22 mouse cellular contexts compared by ENCODE assay signal in the genomic region with DNA sequence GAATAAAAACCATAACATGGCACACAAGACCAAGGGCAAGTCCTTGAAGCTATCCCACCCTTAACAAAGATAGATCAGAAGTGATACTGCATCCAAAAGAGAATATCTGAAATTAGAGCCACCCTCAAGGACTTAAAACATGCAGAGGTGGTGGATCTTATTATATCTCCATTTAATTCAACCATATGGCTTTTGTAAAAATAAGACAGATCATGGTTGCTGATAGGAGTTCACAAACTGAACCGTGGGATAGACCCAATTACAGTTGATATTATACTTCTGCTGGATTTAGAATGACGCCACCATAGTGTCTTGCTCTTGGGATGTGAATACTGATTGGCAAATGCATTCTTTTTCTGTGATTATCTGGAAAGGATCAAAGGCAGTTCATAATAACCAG.
A peak's percentile ranks its signal among the peaks of the same experiment; 100 is the strongest.
DNase-seq lines count a peak whose midpoint lies in the region; ATAC-seq lines count a peak whose summit lies in the region.
"Had no signal": no experiment of that assay in that cellular context is flagged by ENCODE, and none has a peak within 500 bp of the region (broad histone marks: within the 10 kb centered on the region; RNA-seq: fewer than 3 reads in every experiment).

No protein-coding gene starts in this region.

- intact Hi-C loops in heart, postnatal 25 days (cut with DNase I), result no loop called here

- ATAC-seq in frontal cortex, adult (ENCODE audit: low TSS enrichment), result peak; percentile 68
- ATAC-seq: activated CD4-positive, CD25-positive, alpha-beta regulatory T cell, adult 4 months; CD4-positive, CD25-positive, alpha-beta regulatory T cell, adult 4 months; forebrain, embryonic 14.5 days; forebrain, embryonic 16.5 days; Patski had no signal

- DNase-seq in frontal cortex, postnatal 10 days (ENCODE audit: low spot score in 2 of 2), result no peak
- DNase-seq in heart, adult 11 months, result peak; percentile 29
- DNase-seq in heart, postnatal 25 days (ENCODE audit: low spot score), result no peak
- DNase-seq in brain, adult 2 months (ENCODE audit: low read depth, low spot score), result peak; percentile 56
- DNase-seq in kidney, postnatal 4 days, result no peak
- DNase-seq: adrenal gland, adult 8-10 months; adrenal gland, postnatal 14 days; adrenal gland, postnatal 36 days; B cell, adult 2 months; cerebellum, adult 11 months; cerebellum, adult 18-20 months; cerebellum, adult 8-10 months; cerebellum, adult 9-11 months; cerebellum, postnatal 14 days; cerebellum, postnatal 36 days; embryo, embryonic 11 days had no signal

Comparison
In these comparisons a context has a peak if more than half of its experiments do, and no peak if none do; other contexts are left out.
1. DNase-seq: peak in heart, adult 11 months (single experiment) and brain, adult 2 months (single experiment); none in frontal cortex, postnatal 10 days (0 of 2), heart, postnatal 25 days (single experiment) and kidney, postnatal 4 days (0 of 2).